Mouse (Mus musculus) limb, embryonic 15.5 days (tissue): ENCODE results near the gene Tmem132a. TPM values are rescaled to one million over a fixed set of nuclear protein-coding genes. Genes with fewer than 3 reads are reported as not detected.

Source experiments
- ATAC-seq: fragments of 200-750 bp; cut with Nextera tagmentation; 2 replicates; pipeline ENCODE4 v1.8.0; 2017; ENCODE audit warnings: low read depth, moderate TSS enrichment; ENCODE audit not compliant: insufficient number of reproducible peaks, low FRiP score, low TSS enrichment
- H3K27ac ChIP-seq: fragments of 300-500 bp; sonication (generic); 2 replicates; pipeline ENCODE4 v1.5.1; 2015; ENCODE audit warnings: moderate library complexity, mild to moderate bottlenecking, inconsistent platforms
- H3K27me3 ChIP-seq: fragments of 300-500 bp; sonication (generic); 2 replicates; pipeline ENCODE4 v1.6.1; 2015; ENCODE audit warnings: inconsistent platforms
- H3K36me3 ChIP-seq: fragments of 300-500 bp; sonication (generic); 2 replicates; pipeline ENCODE4 v1.6.1; 2015; ENCODE audit warnings: inconsistent platforms
- H3K4me1 ChIP-seq: fragments of 300-500 bp; sonication (generic); 2 replicates; pipeline ENCODE4 v1.6.1; 2015; ENCODE audit warnings: inconsistent platforms
- H3K4me2 ChIP-seq: fragments of 300-500 bp; sonication (generic); 2 replicates; pipeline ENCODE4 v1.6.1; 2015; ENCODE audit warnings: mild to moderate bottlenecking, inconsistent platforms
- H3K4me3 ChIP-seq: fragments of 300-500 bp; sonication (generic); 2 replicates; pipeline ENCODE4 v1.5.1; 2015; ENCODE audit warnings: mild to moderate bottlenecking, inconsistent platforms
- H3K9ac ChIP-seq: fragments of 300-500 bp; sonication (generic); 2 replicates; pipeline ENCODE4 v1.6.1; 2015; ENCODE audit warnings: inconsistent platforms
- H3K9me3 ChIP-seq: fragments of 300-500 bp; sonication (generic); 2 replicates; pipeline ENCODE4 v1.6.1; 2016; ENCODE audit warnings: inconsistent platforms
- WGBS: fragments of 180-500 bp; shearing (Covaris S2); methylation state at CpG from one replicate; pipeline ENCODE4 v1.1.7; 2015; 5-methylcytosine and 5-hydroxymethylcytosine counted together
- polyA plus RNA-seq: library from polyadenylated mRNA; unstranded; fragments of >200 nt; fragmentation: Nextera tagmentation; extraction: Ambion mirVana; gene quantifications from 2 replicates; pipeline ENCODE4 v1.2.1, GENCODE M21; 2015

Gene Tmem132a
- polyA plus RNA-seq, 1 experiment from 2014 or later, result 67.4 TPM

DNA sequence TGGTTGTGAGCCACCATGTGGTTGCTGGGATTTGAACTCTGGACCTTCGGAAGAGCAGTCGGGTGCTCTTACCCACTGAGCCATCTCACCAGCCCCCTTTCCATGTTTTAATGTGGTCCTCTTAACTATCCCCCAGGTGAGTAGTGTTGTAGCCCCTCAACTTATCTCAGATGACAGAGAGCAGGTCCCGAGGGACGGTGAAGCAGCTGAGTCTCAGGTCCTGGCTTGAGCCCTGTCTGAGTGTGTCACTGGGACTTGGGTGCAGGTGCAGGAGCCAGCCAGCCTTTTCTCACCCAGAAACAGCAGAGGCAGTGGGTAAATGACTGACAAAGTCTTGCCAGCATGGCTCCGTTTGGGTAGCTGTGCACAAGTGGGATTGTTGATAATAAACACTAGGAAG is 25.5 kb downstream of the Tmem132a start:
- Histone ChIP-seq H3K4me3 (no peak overlapping the region), H3K27ac (no peak overlapping the region), H3K4me1 (0 out of 2 replicates have a peak, but pooled peaks cover 5% of the 10 kb centered on the region), H3K4me2 (no peak overlapping the region), H3K9me3 (no peaks in the 10 kb centered on the region), H3K9ac (no peak overlapping the region), H3K27me3 (no peaks in the 10 kb centered on the region), H3K36me3 (no peaks in the 10 kb centered on the region)
- ATAC-seq, result no peak
- WGBS, result 87% methylated on average over 5 of the region's 5 CpGs

- Histone ChIP-seq H3K36me3 (no peaks in the 10 kb centered on the region), H3K4me3 (no peak overlapping the region), H3K9ac (no peak overlapping the region), H3K27me3 (no peaks in the 10 kb centered on the region), H3K4me1 (0 out of 2 replicates have a peak, but pooled peaks cover 5% of the 10 kb centered on the region), H3K27ac (no peak overlapping the region), H3K4me2 (no peak overlapping the region), H3K9me3 (no peaks in the 10 kb centered on the region)
- no peak for ATAC-seq
- 49% methylated on average over 24 of the region's 24 CpGs for WGBS
Observed at GRCm38 (mm10) chr19:10842914-10843313, 26.8 kb downstream of the Tmem132a start.

DNA sequence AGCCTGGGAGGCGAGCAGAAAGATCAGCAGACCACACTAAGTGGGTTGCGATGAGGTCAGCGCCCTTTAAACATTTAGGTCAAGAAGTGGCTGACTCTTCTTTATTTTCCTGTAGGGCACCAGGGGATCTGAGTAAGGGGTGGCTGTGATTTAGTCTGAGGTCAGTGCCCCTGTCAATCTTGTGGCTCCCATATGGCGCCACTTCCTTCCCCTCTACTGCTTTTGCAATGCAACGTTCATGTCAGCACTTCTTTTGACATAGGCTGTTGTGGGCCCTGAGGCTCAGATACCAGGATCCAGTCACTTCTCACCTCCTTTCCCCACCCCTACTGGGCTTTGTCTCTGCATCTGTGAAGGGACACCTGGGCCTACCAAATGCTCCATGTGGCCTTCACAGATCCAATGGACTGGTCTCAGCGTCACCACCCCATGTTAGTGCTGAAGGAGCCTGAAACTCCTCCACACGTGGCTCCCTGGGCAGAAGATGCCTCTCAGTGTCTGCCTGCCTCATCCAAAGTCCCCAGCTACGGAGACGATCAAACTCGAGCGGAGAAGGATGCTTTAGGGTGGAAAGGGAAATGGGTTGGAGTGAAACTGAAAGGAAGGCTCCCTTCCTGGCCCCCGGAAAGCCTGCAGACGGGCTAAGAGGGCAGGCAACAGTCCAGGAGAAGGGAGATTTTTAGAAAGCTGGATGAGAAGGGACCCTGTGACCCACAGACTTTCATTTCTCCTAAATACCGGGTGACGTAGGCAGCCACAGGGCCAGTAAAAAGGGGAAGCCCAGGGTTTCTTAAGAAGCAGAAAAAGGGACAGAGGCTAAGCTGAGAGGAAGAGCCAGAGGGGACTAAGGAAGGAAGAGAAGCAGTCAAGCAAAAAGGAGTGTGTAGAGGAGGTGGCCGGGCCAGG is 27.8 kb downstream of the Tmem132a start:
- H3K4me3 ChIP-seq, result no peak overlapping the region
- no peaks in the 10 kb centered on the region for H3K27me3 ChIP-seq
- 0 out of 2 replicates have a peak, but pooled peaks cover 2% of the 10 kb centered on the region for H3K4me1 ChIP-seq
- H3K4me2 ChIP-seq, result no peak overlapping the region
- no peak overlapping the region for H3K27ac ChIP-seq
- no peaks in the 10 kb centered on the region for H3K36me3 ChIP-seq
- no peak overlapping the region for H3K9ac ChIP-seq
- H3K9me3 ChIP-seq, result no peaks in the 10 kb centered on the region
- ATAC-seq, result no peak
- WGBS, result 61% methylated on average over 16 of the region's 16 CpGs

DNA sequence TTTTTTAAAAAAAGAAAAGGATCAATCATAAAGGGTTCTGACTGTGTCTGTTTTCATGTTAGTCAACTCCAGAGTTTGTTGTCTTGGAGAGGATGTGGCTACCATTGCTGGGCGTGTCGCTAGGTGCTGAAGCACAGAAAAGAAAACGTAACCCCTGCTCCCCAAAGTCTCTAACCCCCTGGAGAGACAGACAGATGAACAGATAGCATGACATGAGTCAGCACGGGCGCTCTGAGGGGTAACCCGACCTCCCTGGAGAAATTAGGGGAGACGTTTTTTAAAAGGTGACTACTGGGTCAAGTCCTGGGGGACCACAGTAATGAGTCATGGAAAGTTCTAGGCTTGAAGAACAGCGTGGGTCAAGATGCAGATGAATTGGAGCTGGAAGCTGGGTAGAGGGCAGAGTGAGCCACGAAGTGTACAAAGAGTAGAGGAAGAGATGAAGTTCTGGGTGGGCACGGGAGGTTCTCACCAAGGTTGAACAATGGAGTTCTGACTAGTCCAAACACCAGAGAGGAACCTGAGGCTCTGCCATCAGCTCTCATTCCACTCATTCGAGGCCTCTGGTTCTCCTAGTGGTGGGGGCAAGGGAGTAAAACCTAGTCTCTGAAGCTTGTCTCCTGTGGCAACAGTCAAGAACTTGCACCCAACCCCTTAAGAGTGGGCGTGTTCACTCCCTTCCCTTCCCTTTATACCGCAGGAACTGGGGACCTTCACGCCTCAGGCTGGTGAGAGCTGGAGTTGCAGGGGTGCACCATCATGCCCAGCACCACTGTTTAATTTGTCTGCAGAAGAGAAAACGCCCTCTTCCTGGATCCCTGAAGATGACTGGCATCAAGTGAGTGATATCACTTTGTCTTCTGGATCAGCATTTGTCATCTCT is 30.5 kb downstream of the Tmem132a start, which contains the start of gene Slc15a3:
Slc15a3 (plus strand) TSS at position 718 of the 883 bp plus-strand sequence.
- Histone ChIP-seq H3K36me3 (no peaks in the 10 kb centered on the region), H3K9me3 (no peaks in the 10 kb centered on the region), H3K4me3 (no peak within 1 kb of the TSS), H3K9ac (no peak within 1 kb of the TSS), H3K27me3 (no peaks in the 10 kb centered on the region), H3K4me1 (no peaks in the 10 kb centered on the region), H3K4me2 (no peak within 1 kb of the TSS), H3K27ac (no peak within 1 kb of the TSS)
- WGBS, result 76% methylated on average over 15 of the region's 15 CpGs
- no peak for ATAC-seq

DNA sequence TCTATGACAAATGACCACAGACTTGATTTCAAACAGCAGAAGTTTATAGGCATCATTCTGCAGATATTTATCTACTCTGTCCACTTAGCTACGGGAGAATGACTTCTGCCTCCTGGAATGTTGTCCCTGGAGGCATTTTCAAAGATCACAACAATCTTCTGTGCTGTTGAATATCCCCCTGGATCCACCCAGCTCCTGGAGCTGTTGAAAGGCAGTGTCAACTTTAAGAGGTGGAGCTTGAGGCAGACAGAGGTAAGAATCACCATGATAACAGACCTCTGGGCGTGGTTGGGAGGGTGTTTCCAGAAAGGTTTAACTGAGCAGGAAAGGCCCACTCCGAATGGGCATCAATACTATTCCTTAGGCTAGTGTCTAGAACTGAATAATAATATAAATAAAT is 34.1 kb downstream of the Tmem132a start:
- no peaks in the 10 kb centered on the region for H3K4me1 ChIP-seq
- H3K4me2 ChIP-seq, result no peak overlapping the region
- H3K27me3 ChIP-seq, result no peaks in the 10 kb centered on the region
- no peak for ATAC-seq
- no peak overlapping the region for H3K27ac ChIP-seq
- H3K4me3 ChIP-seq, result no peak overlapping the region
- no peaks in the 10 kb centered on the region for H3K9me3 ChIP-seq
- 46% methylated on average over 3 of the region's 3 CpGs for WGBS
- no peaks in the 10 kb centered on the region for H3K36me3 ChIP-seq
- H3K9ac ChIP-seq, result no peak overlapping the region

DNA sequence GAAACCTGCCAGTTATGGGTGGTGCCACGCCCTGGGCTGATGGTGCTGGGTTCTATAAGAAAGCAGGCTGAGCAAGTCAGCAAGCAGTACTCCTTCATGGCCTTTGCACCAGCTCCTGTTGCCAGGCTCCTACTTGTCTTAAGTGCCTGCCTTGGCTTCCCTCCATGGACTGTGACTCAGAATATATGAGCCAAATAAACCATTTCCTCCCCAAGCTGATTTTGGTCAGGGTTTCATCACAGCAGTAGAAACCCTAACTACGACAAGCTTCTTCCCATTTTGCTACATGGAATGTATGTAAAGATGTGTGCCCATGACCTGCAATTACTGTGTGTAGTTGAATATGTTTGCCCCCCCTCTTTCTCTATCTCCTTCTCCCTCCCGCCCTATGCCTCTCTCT is 36.1 kb downstream of the Tmem132a start:
- Histone ChIP-seq H3K4me3 (no peak overlapping the region), H3K4me2 (no peak overlapping the region), H3K4me1 (no peaks in the 10 kb centered on the region), H3K27ac (no peak overlapping the region), H3K36me3 (no peaks in the 10 kb centered on the region), H3K27me3 (no peaks in the 10 kb centered on the region), H3K9me3 (no peaks in the 10 kb centered on the region), H3K9ac (no peak overlapping the region)
- WGBS, result 69% methylated on average over 3 of the region's 3 CpGs
- no peak for ATAC-seq

GRCm38 (mm10) chr19:10832030-10832429 is 37.7 kb downstream of the Tmem132a start:
- no peak overlapping the region for H3K4me2 ChIP-seq
- no peak overlapping the region for H3K27ac ChIP-seq
- no peak for ATAC-seq
- no peaks in the 10 kb centered on the region for H3K27me3 ChIP-seq
- no peaks in the 10 kb centered on the region for H3K9me3 ChIP-seq
- H3K9ac ChIP-seq, result no peak overlapping the region
- no peak overlapping the region for H3K4me3 ChIP-seq
- WGBS, result 79% methylated on average over 3 of the region's 3 CpGs
- no peaks in the 10 kb centered on the region for H3K36me3 ChIP-seq
- H3K4me1 ChIP-seq, result no peaks in the 10 kb centered on the region

DNA sequence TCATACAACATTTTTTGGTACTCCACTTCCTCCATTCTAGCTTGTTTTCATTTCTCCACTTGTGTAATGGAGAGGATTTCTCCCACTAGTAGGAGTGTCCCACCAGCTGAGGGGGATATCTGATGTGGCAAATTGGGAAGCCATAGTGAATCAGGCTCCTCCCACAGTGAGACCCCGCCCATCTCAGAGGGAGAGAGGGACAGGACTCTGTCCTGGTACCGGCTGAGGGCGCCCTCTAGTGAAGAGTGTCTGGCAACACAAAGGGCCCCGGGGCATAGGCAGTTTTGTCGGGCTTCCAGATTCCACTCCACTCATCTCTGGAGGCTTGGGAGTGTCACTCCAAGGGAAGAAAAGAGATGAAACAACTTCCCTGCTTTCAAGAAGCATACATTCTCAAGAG is 38.3 kb downstream of the Tmem132a start:
- H3K9ac ChIP-seq, result no peak overlapping the region
- H3K4me3 ChIP-seq, result no peak overlapping the region
- H3K9me3 ChIP-seq, result no peaks in the 10 kb centered on the region
- H3K27ac ChIP-seq, result no peak overlapping the region
- no peaks in the 10 kb centered on the region for H3K27me3 ChIP-seq
- no peaks in the 10 kb centered on the region for H3K36me3 ChIP-seq
- ATAC-seq, result no peak
- H3K4me1 ChIP-seq, result no peaks in the 10 kb centered on the region
- 6% methylated on average over 5 of the region's 5 CpGs for WGBS
- no peak overlapping the region for H3K4me2 ChIP-seq

- Histone ChIP-seq H3K27me3 (no peaks in the 10 kb centered on the region), H3K4me1 (no peaks in the 10 kb centered on the region), H3K4me2 (no peak within 1 kb of the TSS), H3K36me3 (no peaks in the 10 kb centered on the region), H3K9me3 (no peaks in the 10 kb centered on the region), H3K27ac (no peak within 1 kb of the TSS), H3K9ac (no peak within 1 kb of the TSS), H3K4me3 (no peak within 1 kb of the TSS)
- WGBS, result 87% methylated on average over 16 of the region's 16 CpGs
- no peak for ATAC-seq
Observed at GRCm38 (mm10) chr19:10829436-10830175, 40.1 kb downstream of the Tmem132a start, which contains the start of gene Cd6. Cd6 (minus strand) TSS chr19:10830058.

GRCm38 (mm10) chr19:10828321-10828720 is 41.4 kb downstream of the Tmem132a start:
- H3K36me3 ChIP-seq, result no peaks in the 10 kb centered on the region
- H3K4me3 ChIP-seq, result no peak overlapping the region
- no peak overlapping the region for H3K27ac ChIP-seq
- WGBS, result 92% methylated on average over 5 of the region's 5 CpGs
- ATAC-seq, result no peak
- no peak overlapping the region for H3K9ac ChIP-seq
- no peaks in the 10 kb centered on the region for H3K4me1 ChIP-seq
- no peaks in the 10 kb centered on the region for H3K27me3 ChIP-seq
- H3K4me2 ChIP-seq, result no peak overlapping the region
- no peaks in the 10 kb centered on the region for H3K9me3 ChIP-seq

DNA sequence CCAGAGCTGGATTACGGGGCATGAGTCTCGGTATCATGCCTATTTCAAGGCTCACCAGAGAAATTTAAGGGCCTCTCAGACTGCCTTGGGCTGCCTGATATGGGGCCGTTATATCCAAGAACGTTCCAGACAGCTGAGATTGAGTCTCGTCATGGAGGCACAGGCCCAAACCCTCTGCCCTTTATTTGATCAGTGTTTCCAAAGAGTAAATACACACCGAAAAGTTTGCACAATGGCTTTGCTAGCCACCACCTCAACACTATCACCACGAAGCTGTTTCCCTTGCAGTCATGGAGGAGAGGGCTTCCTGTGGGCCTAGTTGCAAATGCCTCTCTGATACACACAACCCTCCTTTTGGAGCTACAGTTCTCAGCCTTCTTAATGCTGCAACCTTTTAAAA is 45.7 kb downstream of the Tmem132a start:
- 78% methylated on average over 7 of the region's 7 CpGs for WGBS
- Histone ChIP-seq H3K4me3 (no peak overlapping the region), H3K9ac (no peak overlapping the region), H3K9me3 (no peaks in the 10 kb centered on the region), H3K36me3 (no peaks in the 10 kb centered on the region), H3K27ac (no peak overlapping the region), H3K4me2 (no peak overlapping the region), H3K4me1 (no peaks in the 10 kb centered on the region), H3K27me3 (no peaks in the 10 kb centered on the region)
- ATAC-seq, result no peak
